In the genomic region with DNA sequence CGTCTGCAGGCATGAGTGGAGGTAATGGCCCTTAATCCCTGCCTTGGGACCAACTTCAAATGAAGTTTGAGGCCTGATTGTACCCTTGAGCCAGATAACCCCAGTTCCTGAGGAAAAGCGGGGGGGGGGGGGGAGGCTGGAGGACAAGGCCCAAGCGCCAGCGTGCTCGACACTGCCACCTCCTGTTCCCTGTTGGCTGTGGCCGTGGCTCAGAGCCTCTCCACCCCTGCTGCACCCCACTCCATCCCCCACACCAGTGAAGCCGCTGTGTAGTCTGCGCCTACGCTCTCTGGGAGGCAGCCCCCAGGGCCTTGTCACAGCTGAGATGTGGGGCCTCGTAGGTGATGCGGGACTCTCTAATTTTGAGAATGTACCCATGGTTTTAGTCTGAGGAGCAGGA, we compare ENCODE assay signal across 9 mouse cellular contexts. TPM values are rescaled to one million over a fixed set of nuclear protein-coding genes. Genes with fewer than 3 reads are reported as not detected.
DNase-seq lines count a peak whose midpoint lies in the region; ATAC-seq lines count a peak whose summit lies in the region.
"Had no signal": no experiment of that assay in that cellular context is flagged by ENCODE, and none has a peak within 500 bp of the region (broad histone marks: within the 10 kb centered on the region; RNA-seq: fewer than 3 reads in every experiment).

No protein-coding gene starts in this region.

- DNase-seq in cerebellum, adult 18-20 months: peak; percentile 65 to 73
- DNase-seq in embryo, embryonic 11 days: peak; percentile 75
- DNase-seq in heart, adult 11 months: peak; percentile 97
- peak; percentile 81 for DNase-seq in midbrain, embryonic 14.5 days
- DNase-seq in spleen, adult 18-20 months: peak; percentile 37 to 57

- 0 out of 2 replicates have a peak overlapping the region, but pooled peaks have one; percentile 7 for H3K9ac ChIP-seq in intestine, embryonic 16.5 days (ENCODE audit: low read depth, low read length)
- H3K9ac ChIP-seq in limb, embryonic 12.5 days (replicated peaks): no peak overlapping the region
- no peak overlapping the region for H3K9ac ChIP-seq in midbrain, embryonic 14.5 days (replicated peaks; ENCODE audit: low read length)

- no peaks in the 10 kb centered on the region for H3K9me3 ChIP-seq in intestine, embryonic 16.5 days (ENCODE audit: control insufficient read depth, low read length)
- H3K9me3 ChIP-seq in limb, embryonic 12.5 days: no peaks in the 10 kb centered on the region
- no peaks in the 10 kb centered on the region for H3K9me3 ChIP-seq in midbrain, embryonic 14.5 days (ENCODE audit: control insufficient read depth, low read length)

- no peak overlapping the region for H3K27ac ChIP-seq in intestine, embryonic 16.5 days (ENCODE audit: low read length)
- no peak overlapping the region for H3K27ac ChIP-seq in limb, embryonic 12.5 days
- no peak overlapping the region for H3K27ac ChIP-seq in midbrain, embryonic 14.5 days (replicated peaks; ENCODE audit: low read depth, low read length)
- H3K27ac ChIP-seq: macrophage had no signal

- WGBS in intestine, embryonic 16.5 days: 9% methylated on average over 11 of the region's 11 CpGs
- WGBS in limb, embryonic 12.5 days: 8% methylated on average over 11 of the region's 11 CpGs
- WGBS in midbrain, embryonic 14.5 days: 11% methylated on average over 10 of the region's 11 CpGs

- ATAC-seq in cerebellum, adult (ENCODE audit: insufficient number of reproducible peaks, low FRiP score, low TSS enrichment): no peak
- peak; percentile 62 for ATAC-seq in intestine, embryonic 16.5 days
- ATAC-seq in limb, embryonic 12.5 days (ENCODE audit: insufficient number of reproducible peaks, insufficient read depth, low FRiP score, low TSS enrichment, low read depth): peak; percentile 60; the same call in 1 of the 2 replicates
- peak; percentile 53; the same call in 1 of the 2 replicates for ATAC-seq in midbrain, embryonic 14.5 days (ENCODE audit: low FRiP score, low TSS enrichment)

- peaks cover 10% of the 10 kb centered on the region; the same call in 1 of the 2 replicates for H3K36me3 ChIP-seq in intestine, embryonic 16.5 days (ENCODE audit: control insufficient read depth, insufficient read depth, low read length)
- peaks cover 41% of the 10 kb centered on the region for H3K36me3 ChIP-seq in limb, embryonic 12.5 days
- H3K36me3 ChIP-seq in midbrain, embryonic 14.5 days (ENCODE audit: control insufficient read depth, insufficient read depth, low read length): peaks cover 28% of the 10 kb centered on the region

- no peak overlapping the region for H3K4me2 ChIP-seq in intestine, embryonic 16.5 days (ENCODE audit: low read depth, low read length)
- 0 out of 2 replicates have a peak overlapping the region, but pooled peaks have one; percentile 23 for H3K4me2 ChIP-seq in limb, embryonic 12.5 days
- no peak overlapping the region for H3K4me2 ChIP-seq in midbrain, embryonic 14.5 days (ENCODE audit: low read length)

- no peak overlapping the region for H3K4me3 ChIP-seq in intestine, embryonic 16.5 days (ENCODE audit: low read length)
- no peak overlapping the region for H3K4me3 ChIP-seq in limb, embryonic 12.5 days (replicated peaks)
- no peak overlapping the region for H3K4me3 ChIP-seq in midbrain, embryonic 14.5 days (replicated peaks; ENCODE audit: low read depth, low read length)

- no peaks in the 10 kb centered on the region for H3K27me3 ChIP-seq in intestine, embryonic 16.5 days (replicated peaks; ENCODE audit: control insufficient read depth, insufficient read depth, low read length)
- no peaks in the 10 kb centered on the region for H3K27me3 ChIP-seq in limb, embryonic 12.5 days
- no peaks in the 10 kb centered on the region for H3K27me3 ChIP-seq in midbrain, embryonic 14.5 days (ENCODE audit: control insufficient read depth, insufficient read depth, low read length)

- H3K4me1 ChIP-seq in intestine, embryonic 16.5 days (ENCODE audit: control insufficient read depth, insufficient read depth, low read length): peaks cover 3% of the 10 kb centered on the region
- peaks cover 10% of the 10 kb centered on the region; the same call in 1 of the 2 replicates for H3K4me1 ChIP-seq in limb, embryonic 12.5 days (replicated peaks)
- H3K4me1 ChIP-seq in midbrain, embryonic 14.5 days (ENCODE audit: control insufficient read depth, insufficient read depth, low read length): peaks cover 9% of the 10 kb centered on the region; the same call in 1 of the 2 replicates

RNA-seq across cellular contexts. Expression of gene Rrp7a, which starts 9.7 kb away (rescaled TPM):
- polyA plus RNA-seq in intestine, embryonic 16.5 days (2015; fragmentation: Nextera tagmentation; extraction: Ambion mirVana): 69.4 and 75.4 TPM in 2 replicates
- 50.4 and 57.7 TPM in 2 replicates for polyA plus RNA-seq in limb, embryonic 12.5 days (2016; fragmentation: Nextera tagmentation; extraction: Ambion mirVana)
- 57.0 and 62.3 TPM in 2 replicates for polyA plus RNA-seq in midbrain, embryonic 14.5 days (2014; fragmentation: Nextera tagmentation; extraction: Ambion mirVana)

RNA-seq across cellular contexts. Expression of gene Serhl, which starts 23.6 kb away (rescaled TPM):
- polyA plus RNA-seq in intestine, embryonic 16.5 days (2015; fragmentation: Nextera tagmentation; extraction: Ambion mirVana): 59.5 and 71.0 TPM in 2 replicates
- polyA plus RNA-seq in limb, embryonic 12.5 days (2016; fragmentation: Nextera tagmentation; extraction: Ambion mirVana): 56.3 and 61.3 TPM in 2 replicates
- polyA plus RNA-seq in midbrain, embryonic 14.5 days (2014; fragmentation: Nextera tagmentation; extraction: Ambion mirVana): 23.1 and 24.7 TPM in 2 replicates

RNA-seq across cellular contexts. Expression of gene Poldip3, which starts 36.3 kb away (rescaled TPM):
- 104 and 106 TPM in 2 replicates for polyA plus RNA-seq in intestine, embryonic 16.5 days (2015; fragmentation: Nextera tagmentation; extraction: Ambion mirVana)
- 173 and 176 TPM in 2 replicates for polyA plus RNA-seq in limb, embryonic 12.5 days (2016; fragmentation: Nextera tagmentation; extraction: Ambion mirVana)
- 148 and 174 TPM in 2 replicates for polyA plus RNA-seq in midbrain, embryonic 14.5 days (2014; fragmentation: Nextera tagmentation; extraction: Ambion mirVana)

RNA-seq across cellular contexts. Expression of gene Cyb5r3, which starts 59.5 kb away (rescaled TPM):
- 283 and 299 TPM in 2 replicates for polyA plus RNA-seq in intestine, embryonic 16.5 days (2015; fragmentation: Nextera tagmentation; extraction: Ambion mirVana)
- 85.8 and 113 TPM in 2 replicates for polyA plus RNA-seq in limb, embryonic 12.5 days (2016; fragmentation: Nextera tagmentation; extraction: Ambion mirVana)
- 89.7 and 107 TPM in 2 replicates for polyA plus RNA-seq in midbrain, embryonic 14.5 days (2014; fragmentation: Nextera tagmentation; extraction: Ambion mirVana)

Comparison
In these comparisons a context has a peak if more than half of its experiments do, and no peak if none do; other contexts are left out.
1. DNase-seq: peak in every context shown above with its lines; median percentile 97 in heart, adult 11 months; 81 in midbrain, embryonic 14.5 days; 75 in embryo, embryonic 11 days; 69 in cerebellum, adult 18-20 months; 47 in spleen, adult 18-20 months.